Mouse (Mus musculus) kidney, adult 18-20 months (tissue): ENCODE data around the gene Tnfrsf17.
"Not testable (repeated sequence)": the region's sequence is repeated elsewhere in the genome, so short reads cannot be mapped to it uniquely, and the experiment has no call there.

Experiments used
- DNase-seq: peaks from one replicate; pipeline ENCODE4 v3.0.0; 2021

The Tnfrsf17 gene

DNA sequence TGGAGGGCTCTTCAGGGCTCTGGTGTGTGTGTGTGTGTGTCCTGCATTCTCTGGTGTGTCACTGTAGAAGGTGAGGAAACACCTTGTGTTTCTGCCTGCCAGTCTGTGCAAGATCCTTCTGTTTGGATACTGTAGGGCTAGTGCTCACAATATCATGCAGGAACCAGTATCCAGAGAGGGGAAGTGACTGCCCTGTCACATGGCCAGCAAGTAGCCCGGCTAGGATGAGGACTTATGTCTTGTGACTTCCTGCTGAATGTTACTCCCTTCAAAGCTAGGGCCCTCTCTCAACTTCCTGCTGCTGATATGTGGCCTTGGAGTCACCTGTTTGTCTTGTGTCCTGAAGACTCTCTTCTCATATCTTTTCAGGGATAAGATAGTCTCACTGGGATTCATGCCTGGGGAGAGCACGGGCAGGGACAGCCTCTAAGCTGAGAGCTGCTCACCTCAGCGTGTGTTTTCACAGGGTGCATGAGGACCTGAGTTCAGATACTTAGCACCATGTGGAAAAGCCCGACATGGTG, 29.7 kb downstream of the Tnfrsf17 start:
- DNase-seq, result no peak

DNA sequence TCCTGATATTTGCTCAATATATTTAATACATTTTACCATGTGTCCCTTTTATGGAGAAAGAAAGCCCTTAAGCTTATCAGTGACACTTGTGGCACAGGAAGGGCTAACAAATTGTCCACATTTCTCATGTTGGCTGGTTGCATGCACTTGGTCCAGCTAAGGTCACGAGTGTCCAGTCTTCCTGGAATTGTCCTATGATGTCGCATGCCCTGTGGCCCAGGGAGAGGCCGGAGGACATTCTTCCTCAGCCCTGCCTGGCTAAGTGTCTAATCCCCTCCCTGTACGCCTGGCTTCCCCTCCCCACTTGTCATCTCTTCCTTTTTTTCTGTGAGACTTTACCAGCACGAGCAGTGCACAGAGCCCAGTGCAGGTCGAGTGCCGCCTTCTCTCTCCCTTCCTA, 38.3 kb downstream of the Tnfrsf17 start:
- no peak for DNase-seq

DNA sequence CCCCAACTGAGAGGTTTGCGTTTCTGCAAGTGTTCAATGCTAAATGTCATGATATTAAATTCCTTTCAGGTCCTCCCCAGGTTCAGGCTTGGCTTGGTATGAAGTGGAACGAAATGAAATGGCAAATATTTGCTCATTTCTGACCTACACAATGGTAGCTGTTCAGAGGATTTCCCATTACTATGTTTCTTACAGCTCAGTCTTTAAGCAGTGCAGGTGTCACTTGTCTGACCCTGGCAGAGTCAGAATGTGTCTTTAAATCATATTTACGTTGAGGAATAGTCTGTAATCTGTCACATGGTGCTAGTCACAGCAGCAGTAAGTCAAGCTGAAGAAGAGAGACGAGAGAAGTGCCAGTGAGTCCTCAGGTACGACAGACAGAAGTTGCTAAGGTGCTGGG, 45.6 kb downstream of the Tnfrsf17 start:
- no peak for DNase-seq

DNA sequence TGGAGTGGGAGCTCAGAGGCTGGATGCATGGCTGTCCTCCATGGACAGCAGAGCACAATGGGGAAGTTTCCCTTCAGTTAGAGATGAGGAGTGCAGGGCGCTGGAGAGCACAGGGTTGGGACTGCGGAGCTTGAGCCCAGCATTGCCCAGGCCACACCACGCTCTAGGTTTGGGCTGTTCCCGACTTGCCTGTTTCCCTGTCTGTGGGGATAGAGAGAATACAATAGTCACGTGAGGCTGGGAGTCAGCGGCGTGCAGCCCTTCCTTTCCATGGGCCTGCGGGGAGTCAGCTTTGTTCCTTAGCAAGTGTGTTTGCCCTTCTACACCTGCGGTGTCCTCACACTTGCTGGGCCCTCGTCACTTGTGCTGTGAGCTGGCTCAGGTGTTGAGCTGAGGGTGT, 46.3 kb downstream of the Tnfrsf17 start:
- DNase-seq, result no peak

DNA sequence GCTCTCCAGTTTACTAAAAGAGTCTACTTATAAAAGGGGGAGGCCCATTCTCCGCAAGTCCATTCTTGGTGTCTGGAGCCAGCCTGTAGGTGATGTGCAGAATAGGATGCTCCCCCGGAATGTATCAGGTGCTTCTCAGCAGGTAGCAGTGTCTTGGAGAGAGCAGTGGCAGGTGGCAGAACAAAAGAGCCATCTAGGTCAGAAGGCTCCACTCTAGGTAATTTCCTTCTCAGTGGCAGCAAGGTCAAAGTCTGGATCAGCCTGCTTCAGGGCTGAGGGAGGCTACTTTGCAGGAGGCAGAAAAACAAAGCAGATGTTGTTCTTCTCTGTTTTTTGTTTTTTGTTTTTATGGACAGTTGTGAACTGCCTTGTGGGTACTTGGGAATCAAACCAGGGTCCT, 47.0 kb downstream of the Tnfrsf17 start:
- not testable (repeated sequence) for DNase-seq

- DNase-seq, result peak; percentile 80
Measured at GRCm38 (mm10) chr16:11365626-11366025, 52.0 kb downstream of the Tnfrsf17 start.

DNA sequence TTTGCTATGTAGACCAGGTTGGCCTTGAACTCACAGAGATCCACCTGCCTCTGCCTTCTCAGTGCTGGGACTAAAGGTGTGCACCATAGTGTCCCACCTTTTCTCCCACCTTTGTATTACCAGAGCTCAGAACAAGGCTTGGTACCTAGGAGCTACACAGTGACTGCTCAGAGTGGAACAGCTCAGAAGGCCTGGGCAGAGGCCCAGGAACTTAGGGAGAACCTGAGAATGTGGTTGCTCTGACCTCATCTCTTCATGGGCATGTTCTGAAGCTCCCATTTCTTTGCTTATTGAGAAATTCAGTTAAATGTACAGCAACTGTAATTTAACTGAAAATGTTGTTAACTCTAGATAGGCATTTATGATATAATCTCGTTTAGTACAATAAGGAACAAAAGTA, 53.2 kb downstream of the Tnfrsf17 start:
- no peak for DNase-seq

GRCm38 (mm10) chr16:11368412-11368811, 54.8 kb downstream of the Tnfrsf17 start:
- no peak for DNase-seq

GRCm38 (mm10) chr16:11369162-11369561, 55.5 kb downstream of the Tnfrsf17 start:
- no peak for DNase-seq

- DNase-seq, result peak; percentile 58
Measured at GRCm38 (mm10) chr16:11369642-11370041, 56.0 kb downstream of the Tnfrsf17 start.
